Comparison of ENCODE assay signal across 8 mouse cellular contexts in the genomic region with DNA sequence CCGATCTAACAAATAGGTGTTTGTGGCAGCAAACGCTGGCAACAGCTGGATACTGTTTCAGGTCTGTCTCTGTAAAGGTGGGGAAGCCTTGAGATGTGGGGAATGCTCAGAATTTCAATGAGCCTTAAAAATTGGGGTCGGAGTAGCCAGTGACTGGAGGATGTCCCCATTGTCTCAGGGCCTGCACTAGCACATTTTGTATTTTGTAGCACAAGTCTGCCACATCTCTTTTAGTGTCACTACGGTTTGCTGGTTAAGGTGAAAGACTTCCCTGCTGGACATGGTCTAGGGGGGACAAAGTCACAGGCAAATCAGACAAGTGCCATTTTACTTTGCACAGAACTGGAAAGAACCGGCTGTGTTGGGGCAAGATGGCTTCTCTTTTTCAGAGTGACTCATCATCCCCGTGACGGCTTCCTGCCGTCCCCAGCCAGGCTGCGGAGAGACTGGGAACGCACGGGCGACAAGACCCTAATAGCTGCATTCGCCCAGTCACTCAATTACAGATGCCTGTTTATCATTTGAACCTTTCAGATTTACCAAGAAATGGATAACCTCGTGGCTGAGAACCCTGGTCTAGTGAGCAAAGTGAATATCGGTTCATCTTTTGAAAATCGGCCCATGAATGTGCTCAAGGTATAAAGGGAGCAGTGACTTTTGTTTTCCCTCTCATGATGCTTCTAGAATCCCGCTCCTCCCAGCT. TPM values are rescaled to one million over a fixed set of nuclear protein-coding genes. Genes with fewer than 3 reads are reported as not detected.
DNase-seq lines count a peak whose midpoint lies in the region; ATAC-seq and TF ChIP-seq lines count a peak whose summit lies in the region.

No protein-coding gene starts in this region.

- DNase-seq in heart, adult 18-20 months, result no peak
- DNase-seq in cerebellum, postnatal 10 days, result peak; percentile 65 to 76
- DNase-seq in liver, embryonic 13.5 days, result no peak
- peak; percentile 35 to 49 for DNase-seq in natural killer cell, adult 2 months (ENCODE audit: low spot score in 2 of 2)
- DNase-seq in spleen, postnatal 14 days (ENCODE audit: low spot score in 2 of 2), result no peak

- TF ChIP-seq CTCF in ES-Bruce4 (IDR thresholded peaks at IDR 0.05; ENCODE audit: low read depth, low read length), result no peak

- H3K27me3 ChIP-seq in heart, embryonic 11.5 days (ENCODE audit: control insufficient read depth, insufficient read depth, low read length), result no peaks in the 10 kb centered on the region
- H3K27me3 ChIP-seq in ES-Bruce4 (ENCODE audit: control insufficient read depth, insufficient read depth, low read length, poor library complexity, severe bottlenecking), result no peaks in the 10 kb centered on the region
- H3K27me3 ChIP-seq in heart, embryonic 15.5 days, result no peaks in the 10 kb centered on the region
- H3K27me3 ChIP-seq in liver, embryonic 13.5 days, result peaks cover 95% of the 10 kb centered on the region

- peaks cover 60% of the 10 kb centered on the region for H3K4me1 ChIP-seq in heart, embryonic 11.5 days (ENCODE audit: control insufficient read depth, insufficient read depth, low read length)
- H3K4me1 ChIP-seq in ES-Bruce4 (ENCODE audit: control insufficient read depth, insufficient read depth, low read length), result no peaks in the 10 kb centered on the region
- peaks cover 51% of the 10 kb centered on the region for H3K4me1 ChIP-seq in heart, embryonic 15.5 days (replicated peaks)
- H3K4me1 ChIP-seq in liver, embryonic 13.5 days (replicated peaks), result peaks cover 10% of the 10 kb centered on the region; the same call in 1 of the 2 replicates

- H3K4me2 ChIP-seq in heart, embryonic 11.5 days, result peak overlapping the region; percentile 62
- H3K4me2 ChIP-seq in heart, embryonic 15.5 days, result peak overlapping the region; percentile 59
- H3K4me2 ChIP-seq in liver, embryonic 13.5 days, result peak overlapping the region; percentile 45

- no peaks in the 10 kb centered on the region for H3K9me3 ChIP-seq in heart, embryonic 11.5 days (replicated peaks; ENCODE audit: control insufficient read depth, low read length)
- H3K9me3 ChIP-seq in ES-Bruce4 (replicated peaks; ENCODE audit: control insufficient read depth, insufficient read depth, low read length, poor library complexity, severe bottlenecking), result no peaks in the 10 kb centered on the region
- no peaks in the 10 kb centered on the region for H3K9me3 ChIP-seq in heart, embryonic 15.5 days (replicated peaks)
- no peaks in the 10 kb centered on the region for H3K9me3 ChIP-seq in liver, embryonic 13.5 days (replicated peaks)

- peak overlapping the region; percentile 92 for H3K27ac ChIP-seq in heart, embryonic 11.5 days (ENCODE audit: low read depth, low read length)
- peak overlapping the region; percentile 64 for H3K27ac ChIP-seq in ES-Bruce4 (ENCODE audit: insufficient read depth, low read length)
- H3K27ac ChIP-seq in heart, embryonic 15.5 days, result peak overlapping the region; percentile 87
- H3K27ac ChIP-seq in liver, embryonic 13.5 days, result no peak overlapping the region; the same call in 1 of the 2 replicates

- peak overlapping the region; percentile 15; the same call in 1 of the 2 replicates for H3K4me3 ChIP-seq in heart, embryonic 11.5 days (ENCODE audit: low read depth, low read length)
- H3K4me3 ChIP-seq in ES-Bruce4 (ENCODE audit: low read depth, low read length), result peak overlapping the region; percentile 23
- H3K4me3 ChIP-seq in heart, embryonic 15.5 days, result peak overlapping the region; percentile 30
- H3K4me3 ChIP-seq in liver, embryonic 13.5 days (replicated peaks), result peak overlapping the region; percentile 30

- H3K9ac ChIP-seq in heart, embryonic 11.5 days (ENCODE audit: low read depth, low read length), result peak overlapping the region; percentile 67
- peak overlapping the region; percentile 82 for H3K9ac ChIP-seq in ES-Bruce4 (ENCODE audit: low read depth, poor library complexity, severe bottlenecking)
- 0 out of 2 replicates have a peak overlapping the region, but pooled peaks have one; percentile 33 for H3K9ac ChIP-seq in heart, embryonic 15.5 days
- H3K9ac ChIP-seq in liver, embryonic 13.5 days, result no peak overlapping the region

- 13% methylated on average over 17 of the region's 17 CpGs for WGBS in heart, embryonic 11.5 days (ENCODE audit: insufficient replicate concordance)
- 17% methylated on average over 17 of the region's 17 CpGs for WGBS in heart, embryonic 15.5 days
- WGBS in liver, embryonic 13.5 days (ENCODE audit: insufficient replicate concordance), result 14% methylated on average over 17 of the region's 17 CpGs

- no peak for TF ChIP-seq EP300 in ES-Bruce4 (IDR thresholded peaks at IDR 0.05; ENCODE audit: insufficient read depth, low read depth, low read length)

- ATAC-seq in heart, embryonic 11.5 days (replicated peaks; ENCODE audit: insufficient number of reproducible peaks, low FRiP score, low TSS enrichment), result no peak
- ATAC-seq in heart, embryonic 15.5 days (replicated peaks; ENCODE audit: insufficient number of reproducible peaks, insufficient read depth, low FRiP score, low read depth), result peak; percentile 61; the same call in 1 of the 2 replicates
- no peak for ATAC-seq in liver, embryonic 13.5 days (ENCODE audit: low read depth)

- no peak for TF ChIP-seq POLR2A in ES-Bruce4 (IDR thresholded peaks at IDR 0.05; ENCODE audit: insufficient read depth, low read length)

- no peaks in the 10 kb centered on the region for H3K36me3 ChIP-seq in heart, embryonic 11.5 days (ENCODE audit: control insufficient read depth, insufficient read depth, low read length)
- no peaks in the 10 kb centered on the region for H3K36me3 ChIP-seq in ES-Bruce4 (ENCODE audit: control insufficient read depth, insufficient read depth, low read length, poor library complexity, severe bottlenecking)
- H3K36me3 ChIP-seq in heart, embryonic 15.5 days, result no peaks in the 10 kb centered on the region
- H3K36me3 ChIP-seq in liver, embryonic 13.5 days, result no peaks in the 10 kb centered on the region

RNA-seq across cellular contexts. Expression of a gene that starts 5.3 kb away (rescaled TPM):
- 8.3 and 11.7 TPM in 2 replicates for polyA plus RNA-seq in heart, embryonic 11.5 days (2014; fragmentation: Nextera tagmentation; extraction: Ambion mirVana)
- total RNA-seq in heart, adult 18-20 months (2021), result under 1 TPM in 1 of 2 experiments, not detected in 1; 0.25 TPM
- polyA plus RNA-seq in ES-Bruce4 (2011; ENCODE audit: insufficient read depth, insufficient read length, low read depth, missing spikeins), result 1.5 TPM in 1 of 2 replicates, not detected in the other
- polyA plus RNA-seq in heart, embryonic 15.5 days (2015; fragmentation: Nextera tagmentation; extraction: Ambion mirVana), result 2.1 and 3.9 TPM in 2 replicates
- 1.1 and 2.5 TPM in 2 replicates for polyA plus RNA-seq in liver, embryonic 13.5 days (2015; fragmentation: Nextera tagmentation; extraction: Ambion mirVana)

RNA-seq across cellular contexts. Expression of a gene that starts 21.4 kb away (rescaled TPM):
- 2.4 TPM in 2 replicates for polyA plus RNA-seq in heart, embryonic 11.5 days (2014; fragmentation: Nextera tagmentation; extraction: Ambion mirVana)
- not detected for total RNA-seq in heart, adult 18-20 months (2021)
- polyA plus RNA-seq in ES-Bruce4 (2011; ENCODE audit: insufficient read depth, insufficient read length, low read depth, missing spikeins), result not detected in 2 replicates
- polyA plus RNA-seq in heart, embryonic 15.5 days (2015; fragmentation: Nextera tagmentation; extraction: Ambion mirVana), result 1.6 and 2.4 TPM in 2 replicates
- polyA plus RNA-seq in liver, embryonic 13.5 days (2015; fragmentation: Nextera tagmentation; extraction: Ambion mirVana), result 0.13 and 0.16 TPM in 2 replicates

RNA-seq across cellular contexts. Expression of a gene that starts 37.1 kb away (rescaled TPM):
- 0.62 TPM in 1 of 2 replicates, not detected in the other for polyA plus RNA-seq in heart, embryonic 11.5 days (2014; fragmentation: Nextera tagmentation; extraction: Ambion mirVana)
- total RNA-seq in heart, adult 18-20 months (2021), result under 1 TPM in 1 of 2 experiments, not detected in 1; 0.41 TPM
- polyA plus RNA-seq in ES-Bruce4 (2011; ENCODE audit: insufficient read depth, insufficient read length, low read depth, missing spikeins), result not detected in 2 replicates
- polyA plus RNA-seq in heart, embryonic 15.5 days (2015; fragmentation: Nextera tagmentation; extraction: Ambion mirVana), result 0.14 TPM in 1 of 2 replicates, not detected in the other
- 0.12 and 0.30 TPM in 2 replicates for polyA plus RNA-seq in liver, embryonic 13.5 days (2015; fragmentation: Nextera tagmentation; extraction: Ambion mirVana)

RNA-seq across cellular contexts. Expression of a gene that starts 37.1 kb away (rescaled TPM):
- polyA plus RNA-seq in heart, embryonic 11.5 days (2014; fragmentation: Nextera tagmentation; extraction: Ambion mirVana), result 29.3 and 30.9 TPM in 2 replicates
- total RNA-seq in heart, adult 18-20 months (2021), result 1 to 10 TPM; 8.5 to 8.6 TPM
- 126 and 130 TPM in 2 replicates for polyA plus RNA-seq in ES-Bruce4 (2011; ENCODE audit: insufficient read depth, insufficient read length, low read depth, missing spikeins)
- 19.8 and 26.5 TPM in 2 replicates for polyA plus RNA-seq in heart, embryonic 15.5 days (2015; fragmentation: Nextera tagmentation; extraction: Ambion mirVana)
- polyA plus RNA-seq in liver, embryonic 13.5 days (2015; fragmentation: Nextera tagmentation; extraction: Ambion mirVana), result 22.6 and 24.8 TPM in 2 replicates

Comparison
In these comparisons a context has a peak if more than half of its experiments do, and no peak if none do; other contexts are left out.
1. DNase-seq: peak in cerebellum, postnatal 10 days (2 of 2) and natural killer cell, adult 2 months (2 of 2); none in heart, adult 18-20 months (0 of 2), liver, embryonic 13.5 days (single experiment) and spleen, postnatal 14 days (0 of 2).
2. Peak in every context shown above with its lines, with median percentiles within 50 percentile points of each other: H3K4me2 ChIP-seq and H3K4me3 ChIP-seq.